Mouse (Mus musculus): Measurements from ENCODE around the gene Cchcr1.
"Not testable (repeated sequence)": the region's sequence is repeated elsewhere in the genome, so short reads cannot be mapped to it uniquely, and the experiment has no call there.

The Cchcr1 gene

DNA sequence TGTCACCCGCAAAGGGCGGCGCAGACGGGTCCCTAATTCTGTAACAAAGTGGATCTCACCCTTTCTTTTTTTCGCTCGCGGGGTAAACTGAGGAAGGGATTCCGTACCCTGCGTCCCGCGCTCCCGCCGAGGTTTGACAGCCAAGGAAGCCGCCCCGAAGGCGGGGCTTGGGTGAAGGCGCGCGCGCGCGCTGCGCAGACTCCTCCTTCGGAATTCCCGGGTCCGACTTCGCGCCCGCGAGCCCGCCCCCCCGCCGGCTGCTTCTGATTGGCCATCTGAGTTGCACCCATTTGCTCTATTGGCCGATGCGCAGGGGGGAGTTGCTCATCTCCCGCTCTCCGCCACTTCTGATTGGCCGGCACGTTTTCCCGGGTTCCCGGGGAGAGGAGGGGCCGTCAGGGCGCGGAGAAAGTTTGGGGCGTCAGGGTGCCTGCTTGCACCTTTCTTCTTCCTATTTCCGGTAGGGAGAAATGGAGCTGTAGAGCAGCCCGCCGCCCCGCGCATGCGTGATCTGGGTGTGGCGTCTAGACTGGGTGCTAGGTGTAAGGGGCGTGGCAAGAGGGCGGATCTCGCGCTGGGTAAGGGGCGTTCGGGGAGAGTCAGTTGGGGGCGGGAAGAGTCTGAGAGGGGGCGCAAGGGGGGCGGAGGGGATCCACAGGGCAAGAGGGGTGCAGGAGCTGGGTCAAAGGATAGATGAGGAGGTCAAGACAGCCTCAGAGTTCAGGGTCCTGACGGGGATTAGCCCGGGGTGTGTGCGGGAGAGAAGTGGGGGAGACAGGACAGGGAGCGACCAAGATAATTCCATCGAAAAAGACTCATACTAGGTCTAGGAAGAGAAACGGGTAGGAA is at the start of gene Cchcr1, which contains the start of gene Tcf19:
Cchcr1 (plus strand) TSS at position 449 of the 849 bp plus-strand sequence.
Tcf19 (minus strand) TSS at position 173 of the 849 bp plus-strand sequence.
- in situ Hi-C loops (cut with MboI; ENCODE audit: unreplicated experiment in 2 of 2) = loop anchor here (25.0 kb wide), 2 partner anchors 380 to 395 kb away; partner anchors contain the start of genes Apom (in 1 of the 2), Atat1 (in 1 of the 2), Bag6 (in 1 of the 2) and D17H6S53E (in 1 of the 2)

DNA sequence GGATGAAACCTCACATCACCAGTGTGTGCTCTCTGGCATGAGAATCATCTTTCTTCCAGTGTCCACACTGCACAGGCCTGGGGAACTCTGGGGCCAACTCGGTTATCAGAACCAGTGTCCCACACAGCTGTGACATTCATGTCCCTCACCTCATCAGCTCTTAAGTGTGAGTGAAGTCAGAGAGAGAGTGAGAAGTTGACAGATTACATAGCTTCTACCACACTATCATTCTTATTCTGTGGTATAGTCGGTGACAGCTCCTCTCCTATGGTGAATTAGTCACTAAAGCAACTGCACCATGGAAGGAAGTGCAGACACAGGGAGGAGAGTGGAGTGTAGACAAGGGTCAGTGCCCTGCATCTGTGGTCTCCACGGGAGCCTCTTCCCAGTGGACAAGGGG is 48.0 kb upstream of the Cchcr1 start:
- in situ Hi-C loops (cut with MboI; ENCODE audit: unreplicated experiment in 2 of 2) = not testable (repeated sequence)

DNA sequence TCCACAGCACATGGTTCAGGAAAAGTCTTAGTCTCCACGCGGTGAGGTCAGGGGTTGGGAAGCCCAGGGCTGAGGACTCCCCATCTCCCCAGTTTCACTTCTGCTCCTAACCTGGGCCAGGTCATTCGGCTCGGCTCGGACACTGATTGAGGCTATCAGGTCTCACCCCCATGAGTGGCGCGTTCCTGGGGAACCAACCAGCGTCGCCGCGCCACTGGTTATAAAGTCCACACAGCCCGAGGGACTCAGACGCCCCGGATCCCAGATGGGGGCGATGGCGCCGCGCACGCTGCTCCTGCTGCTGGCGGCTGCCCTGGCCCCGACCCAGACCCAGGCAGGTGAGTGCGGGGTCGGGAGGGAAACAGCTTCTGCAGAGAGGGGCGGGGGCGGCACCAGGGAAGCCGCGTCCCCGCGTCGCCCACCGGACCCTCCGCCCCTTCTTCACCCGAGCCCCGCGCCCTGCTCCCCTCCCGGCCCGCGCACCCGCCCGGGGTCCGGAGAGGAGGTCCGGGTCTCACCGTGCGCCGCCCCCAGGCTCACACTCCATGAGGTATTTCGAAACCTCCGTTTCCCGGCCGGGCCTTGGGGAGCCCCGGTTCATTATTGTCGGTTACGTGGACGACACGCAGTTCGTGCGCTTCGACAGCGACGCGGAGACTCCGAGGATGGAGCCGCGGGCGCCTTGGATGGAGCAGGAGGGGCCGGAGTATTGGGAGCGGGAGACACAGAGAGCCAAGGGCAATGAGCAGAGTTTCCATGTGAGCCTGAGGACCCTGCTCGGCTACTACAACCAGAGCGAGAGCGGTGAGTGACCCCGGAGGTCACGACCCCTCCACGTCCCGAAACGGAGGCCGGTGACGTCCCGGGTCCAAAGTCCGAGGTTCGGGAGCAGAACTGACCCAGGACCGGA is 46.8 kb upstream of the Cchcr1 start, which contains the start of gene H2-Q10:
H2-Q10 (plus strand) TSS at position 248 of the 910 bp plus-strand sequence.
- in situ Hi-C loops (cut with MboI; ENCODE audit: unreplicated experiment in 2 of 2) = no loop called here

GRCm38 (mm10) chr17:35484066-35484465 is 32.8 kb upstream of the Cchcr1 start:
- in situ Hi-C loops (cut with MboI; ENCODE audit: unreplicated experiment in 2 of 2) = no loop called here

DNA sequence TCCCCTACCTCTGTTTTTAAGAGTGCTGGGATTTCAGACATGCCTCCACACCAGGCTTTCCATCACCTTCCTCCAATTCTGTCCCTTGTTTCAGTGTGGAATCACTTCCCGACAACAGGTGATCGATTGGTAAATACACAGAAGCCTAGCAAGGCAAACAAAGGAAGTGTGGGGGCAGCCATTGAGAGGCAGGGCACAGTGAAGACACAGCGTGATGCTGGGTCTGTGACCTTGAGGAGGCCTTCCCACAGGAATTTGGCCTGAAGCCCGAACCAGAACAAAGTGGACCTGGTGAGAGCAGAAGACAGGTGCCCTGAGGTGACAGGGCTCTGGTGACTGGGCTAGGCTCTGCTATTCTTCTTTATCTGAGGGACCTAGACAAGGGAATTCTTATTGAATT is 31.2 kb upstream of the Cchcr1 start:
- in situ Hi-C loops (cut with MboI; ENCODE audit: unreplicated experiment in 2 of 2) = no loop called here

DNA sequence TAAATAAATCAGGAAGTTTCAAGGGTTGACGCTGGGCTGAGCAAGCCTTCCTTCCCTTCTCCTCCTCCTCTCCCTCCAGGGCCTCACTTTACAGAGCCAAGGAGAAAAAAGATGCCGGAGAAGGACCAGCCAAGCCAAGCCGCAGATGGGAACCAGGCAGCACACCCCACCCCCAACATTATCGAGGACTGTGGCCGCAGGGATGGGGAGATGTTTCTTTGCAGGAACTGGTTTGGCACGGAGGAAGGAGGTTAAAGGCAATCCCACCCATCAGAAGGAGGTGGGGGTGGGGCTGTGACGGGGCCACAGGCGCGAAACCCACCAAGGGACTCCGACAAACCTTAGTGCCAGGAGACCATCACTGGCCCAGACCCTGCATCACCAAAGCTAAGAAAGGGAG is 30.2 kb upstream of the Cchcr1 start:
- in situ Hi-C loops (cut with MboI; ENCODE audit: unreplicated experiment in 2 of 2) = no loop called here

GRCm38 (mm10) chr17:35488041-35488440 is 28.9 kb upstream of the Cchcr1 start:
- in situ Hi-C loops (cut with MboI; ENCODE audit: unreplicated experiment in 2 of 2) = no loop called here

- in situ Hi-C loops (cut with MboI; ENCODE audit: unreplicated experiment in 2 of 2) = no loop called here
Measured at GRCm38 (mm10) chr17:35490320-35490719, 26.6 kb upstream of the Cchcr1 start.

GRCm38 (mm10) chr17:35497124-35497523 is 19.8 kb upstream of the Cchcr1 start:
- in situ Hi-C loops (cut with MboI; ENCODE audit: unreplicated experiment in 2 of 2) = no loop called here

DNA sequence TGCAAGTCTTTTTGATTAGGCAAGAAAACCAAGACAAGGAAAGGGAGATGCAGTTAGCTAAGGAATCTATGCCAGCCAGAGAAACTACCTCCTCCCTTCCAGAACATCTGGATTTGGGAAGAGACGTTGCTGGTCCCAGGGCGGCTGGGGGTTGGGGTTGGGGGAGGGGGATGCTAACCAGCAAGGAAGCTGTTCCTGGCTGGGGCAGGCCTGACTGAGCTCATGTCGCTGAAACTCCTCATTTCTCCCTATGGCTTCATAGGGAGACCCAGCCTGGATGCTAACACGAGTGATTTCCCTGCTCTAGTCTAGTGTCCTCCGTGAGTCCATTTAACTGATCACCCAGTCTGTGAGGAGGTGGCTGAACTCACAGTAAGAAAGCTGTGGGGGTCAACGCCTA is 14.7 kb upstream of the Cchcr1 start:
- in situ Hi-C loops (cut with MboI; ENCODE audit: unreplicated experiment in 2 of 2) = loop anchor here (25.0 kb wide), 2 partner anchors 365 to 410 kb away; partner anchors contain the start of genes Apom (in 1 of the 2), Atat1 (in 1 of the 2), Bag6 (in 1 of the 2) and D17H6S53E (in 1 of the 2)

DNA sequence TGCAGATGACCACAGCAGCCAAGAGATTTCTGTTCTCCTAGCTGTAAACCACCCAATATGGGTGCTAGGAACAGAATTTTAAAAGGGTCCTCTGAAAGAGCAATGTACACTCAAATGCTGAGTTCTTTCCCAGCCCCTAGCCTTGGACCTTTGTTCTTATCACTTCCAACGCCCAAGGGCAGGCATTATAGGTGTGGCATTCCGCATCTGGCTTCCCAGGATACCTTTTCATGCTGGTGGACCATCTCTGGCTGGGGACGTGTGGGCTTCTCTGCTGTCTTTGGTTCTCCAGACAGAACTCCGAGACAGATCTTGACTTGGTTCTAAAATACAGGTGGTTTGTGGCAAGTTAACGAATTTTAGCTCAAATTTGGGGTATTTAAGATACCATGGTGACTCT is 14.1 kb upstream of the Cchcr1 start:
- in situ Hi-C loops (cut with MboI; ENCODE audit: unreplicated experiment in 2 of 2) = loop anchor here (25.0 kb wide), 2 partner anchors 365 to 410 kb away; partner anchors contain the start of genes Apom (in 1 of the 2), Atat1 (in 1 of the 2), Bag6 (in 1 of the 2) and D17H6S53E (in 1 of the 2)

- in situ Hi-C loops (cut with MboI; ENCODE audit: unreplicated experiment in 2 of 2) = loop anchor here (25.0 kb wide), 2 partner anchors 367 to 408 kb away; partner anchors contain the start of genes Apom (in 1 of the 2), Atat1 (in 1 of the 2), Bag6 (in 1 of the 2) and D17H6S53E (in 1 of the 2)
Measured at GRCm38 (mm10) chr17:35503849-35504248, 13.1 kb upstream of the Cchcr1 start.

- in situ Hi-C loops (cut with MboI; ENCODE audit: unreplicated experiment in 2 of 2) = loop anchor here (25.0 kb wide), 2 partner anchors 368 to 407 kb away; partner anchors contain the start of genes Apom (in 1 of the 2), Atat1 (in 1 of the 2), Bag6 (in 1 of the 2) and D17H6S53E (in 1 of the 2)
Measured at GRCm38 (mm10) chr17:35504628-35505481, 12.0 kb upstream of the Cchcr1 start.

DNA sequence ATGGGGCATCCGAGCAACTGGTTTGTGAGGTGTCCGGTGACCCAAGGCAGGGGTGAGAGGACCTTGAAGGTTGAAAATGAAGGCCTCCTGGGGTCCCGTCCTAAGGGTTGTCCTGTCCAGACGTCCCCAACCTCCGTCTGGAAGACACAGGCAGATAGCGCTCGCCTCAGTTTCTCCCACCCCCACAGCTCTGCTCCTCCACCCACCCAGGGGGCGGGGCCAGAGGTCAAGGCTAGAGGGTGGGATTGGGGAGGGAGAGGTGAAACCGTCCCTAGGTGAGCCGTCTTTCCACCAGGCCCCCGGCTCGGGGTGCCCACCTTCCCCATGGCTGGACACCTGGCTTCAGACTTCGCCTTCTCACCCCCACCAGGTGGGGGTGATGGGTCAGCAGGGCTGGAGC is 11.1 kb upstream of the Cchcr1 start, which contains the start of gene Pou5f1:
Pou5f1 (plus strand) TSS at position 243 of the 400 bp plus-strand sequence.
- in situ Hi-C loops (cut with MboI; ENCODE audit: unreplicated experiment in 2 of 2) = loop anchor here (25.0 kb wide), 2 partner anchors 368 to 407 kb away; partner anchors contain the start of genes Apom (in 1 of the 2), Atat1 (in 1 of the 2), Bag6 (in 1 of the 2) and D17H6S53E (in 1 of the 2)

DNA sequence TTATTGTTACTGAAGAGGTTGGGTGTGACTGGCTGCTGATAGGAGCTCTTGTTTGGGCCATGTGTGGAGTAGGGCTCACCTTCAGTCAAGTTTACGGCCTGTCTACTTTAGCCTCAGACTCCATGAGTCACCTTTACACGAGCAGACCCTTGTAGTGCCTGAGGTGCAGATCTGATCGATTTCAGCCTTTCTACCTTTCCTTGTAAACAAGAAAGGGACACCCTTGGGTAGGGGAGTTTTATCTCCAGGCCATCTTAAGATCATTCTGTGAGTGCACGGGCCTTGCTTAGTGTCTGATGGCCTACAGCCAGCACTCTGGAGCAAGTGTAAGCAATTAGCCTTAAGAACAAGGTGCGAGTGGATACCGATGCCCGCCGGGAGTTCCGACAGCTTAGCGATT is 10.0 kb upstream of the Cchcr1 start:
- in situ Hi-C loops (cut with MboI; ENCODE audit: unreplicated experiment in 2 of 2) = loop anchor here (25.0 kb wide), 2 partner anchors 370 to 405 kb away; partner anchors contain the start of genes Apom (in 1 of the 2), Atat1 (in 1 of the 2), Bag6 (in 1 of the 2) and D17H6S53E (in 1 of the 2)

GRCm38 (mm10) chr17:35507556-35508260 is 9.2 kb upstream of the Cchcr1 start:
- in situ Hi-C loops (cut with MboI; ENCODE audit: unreplicated experiment in 2 of 2) = loop anchor here (25.0 kb wide), 2 partner anchors 370 to 405 kb away; partner anchors contain the start of genes Apom (in 1 of the 2), Atat1 (in 1 of the 2), Bag6 (in 1 of the 2) and D17H6S53E (in 1 of the 2)

DNA sequence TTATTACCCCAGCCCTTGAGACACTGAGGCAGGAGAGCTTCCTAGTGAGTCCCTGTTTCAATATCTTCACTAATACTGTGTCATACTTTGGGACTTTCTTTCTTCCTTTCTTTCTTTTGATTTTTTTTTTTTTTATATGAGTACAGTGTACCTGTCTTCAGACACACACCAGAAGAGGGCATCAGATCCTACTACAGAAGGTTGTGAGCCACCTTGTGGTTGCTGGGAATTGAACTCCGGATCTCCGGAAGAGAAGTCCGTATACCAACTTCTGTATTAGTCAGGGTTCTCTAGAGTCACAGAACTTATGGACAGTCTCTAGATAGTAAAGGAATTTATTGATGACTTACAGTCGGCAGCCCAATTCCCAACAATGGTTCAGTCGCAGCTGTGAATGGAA is 8.6 kb upstream of the Cchcr1 start:
- in situ Hi-C loops (cut with MboI; ENCODE audit: unreplicated experiment in 2 of 2) = loop anchor here (25.0 kb wide), 2 partner anchors 371 to 404 kb away; partner anchors contain the start of genes Apom (in 1 of the 2), Atat1 (in 1 of the 2), Bag6 (in 1 of the 2) and D17H6S53E (in 1 of the 2)

- in situ Hi-C loops (cut with MboI; ENCODE audit: unreplicated experiment in 2 of 2) = loop anchor here (25.0 kb wide), 2 partner anchors 372 to 403 kb away; partner anchors contain the start of genes Apom (in 1 of the 2), Atat1 (in 1 of the 2), Bag6 (in 1 of the 2) and D17H6S53E (in 1 of the 2)
Measured at GRCm38 (mm10) chr17:35509284-35509683, 7.6 kb upstream of the Cchcr1 start.
